Mouse (Mus musculus) megakaryocyte progenitor cell, adult 5-6 weeks (primary cell): ENCODE results near the gene Gpr55. TPM values are rescaled to one million over a fixed set of nuclear protein-coding genes. Genes with fewer than 3 reads are reported as not detected.

Source experiments
- ATAC-seq: replicated peaks from 2 replicates; pipeline ENCODE4 v1.8.0; 2016; ENCODE audit warnings: mild to moderate bottlenecking, moderate TSS enrichment, inconsistent platforms; ENCODE audit not compliant: poor library complexity
- total RNA-seq, 2 experiments: library from RNA; stranded (forward) in 1 of 2; stranded (reverse) in 1 of 2; fragments of 157-497, 149-512 nt in 1 of 2; fragments of 200-1000 nt in 1 of 2; gene quantifications; 2 replicates each; pipeline versions ENCODE4 v1.2.3 to v1.2.4; 2015 to 2017

Gpr55 gene
- total RNA-seq, 2 experiments from 2014 or later: not detected

DNA sequence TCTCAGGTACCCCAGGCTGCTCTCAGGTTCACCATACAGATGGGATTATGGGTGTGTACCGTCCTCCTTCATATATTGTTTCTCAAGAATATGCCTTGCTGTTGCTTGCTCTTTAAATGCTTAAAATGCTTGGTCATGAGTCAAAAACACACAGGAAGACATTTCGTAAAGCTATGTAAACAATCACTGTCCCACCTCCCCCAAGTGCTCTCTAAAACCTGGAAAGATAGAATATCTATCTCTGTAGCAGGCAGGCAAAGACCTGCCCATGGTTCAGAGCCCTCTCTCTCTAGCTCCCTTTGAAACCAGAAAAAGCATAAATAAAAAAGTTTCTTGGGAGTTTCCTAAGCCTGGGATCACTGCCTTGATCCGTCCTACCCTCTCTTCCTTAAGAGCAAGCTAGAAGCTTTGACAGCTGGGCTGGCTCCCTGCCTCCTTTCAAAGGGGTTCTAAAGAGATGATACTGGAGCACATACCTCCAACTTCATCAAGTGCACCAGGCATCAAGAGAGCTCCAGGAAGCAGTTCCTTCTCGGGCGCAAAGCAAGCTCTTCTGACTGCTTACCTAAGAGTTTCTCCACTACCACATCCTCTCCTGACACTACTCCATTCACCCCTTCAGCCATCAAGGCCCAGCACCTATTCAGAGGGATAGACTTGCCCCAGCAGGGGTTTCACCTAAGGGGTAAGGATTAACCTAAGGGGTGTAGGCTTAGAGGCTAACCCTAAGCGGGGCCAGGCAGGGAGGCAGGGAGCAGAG lies 1.5 kb downstream of the Gpr55 start:
- ATAC-seq: no peak

DNA sequence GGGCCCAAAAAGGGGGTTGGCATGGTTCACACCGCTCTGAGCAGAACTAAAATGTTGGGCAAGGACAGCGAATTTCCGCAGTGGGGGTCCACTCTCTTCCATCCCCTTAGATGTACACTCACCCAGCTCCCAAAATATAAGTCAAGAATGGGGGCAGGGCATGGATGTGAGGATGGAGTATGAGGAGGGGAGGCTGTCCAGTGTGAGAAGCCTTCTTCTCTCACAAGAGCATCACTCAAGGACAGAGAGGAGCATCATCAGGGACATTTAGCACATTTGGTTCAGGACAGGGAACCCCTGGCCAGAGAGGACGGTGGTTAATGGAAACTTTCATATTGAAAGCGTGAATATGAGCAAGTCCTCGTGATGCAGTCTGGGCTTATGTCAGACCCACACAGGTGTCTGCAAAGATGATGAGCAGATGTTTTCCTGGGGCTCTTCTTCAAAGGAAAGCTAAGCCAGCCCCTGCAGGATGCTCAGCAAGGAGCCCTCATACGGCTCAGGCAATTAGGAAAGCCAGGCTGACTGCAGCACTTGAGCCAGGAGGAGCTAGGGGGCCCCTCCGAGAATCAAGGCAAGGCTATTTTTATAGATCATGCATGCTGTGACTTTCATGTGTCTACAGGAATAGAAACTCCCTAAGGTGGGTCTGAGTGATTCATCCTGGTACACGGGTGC lies 2.7 kb downstream of the Gpr55 start:
- no peak for ATAC-seq

DNA sequence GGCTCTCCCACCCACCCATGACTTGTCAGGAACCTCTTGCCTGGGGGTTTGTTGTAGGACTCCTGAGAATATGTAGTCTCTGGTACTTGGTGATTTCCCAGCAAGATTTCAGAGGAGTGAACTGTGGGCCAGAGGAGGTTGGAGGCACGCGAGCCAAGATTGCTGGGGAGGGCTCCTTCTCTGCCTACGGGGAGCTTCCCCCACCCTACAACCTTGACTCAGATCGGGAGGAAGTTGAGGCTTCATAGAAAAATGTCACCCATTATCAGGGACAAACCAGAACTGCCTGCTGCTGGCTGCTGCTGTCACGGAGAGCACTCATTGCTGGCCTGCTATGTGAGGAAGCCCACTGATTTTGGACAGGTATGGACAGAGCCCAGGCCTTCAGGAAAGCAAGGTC lies 3.5 kb downstream of the Gpr55 start:
- peak; percentile 24 for ATAC-seq

DNA sequence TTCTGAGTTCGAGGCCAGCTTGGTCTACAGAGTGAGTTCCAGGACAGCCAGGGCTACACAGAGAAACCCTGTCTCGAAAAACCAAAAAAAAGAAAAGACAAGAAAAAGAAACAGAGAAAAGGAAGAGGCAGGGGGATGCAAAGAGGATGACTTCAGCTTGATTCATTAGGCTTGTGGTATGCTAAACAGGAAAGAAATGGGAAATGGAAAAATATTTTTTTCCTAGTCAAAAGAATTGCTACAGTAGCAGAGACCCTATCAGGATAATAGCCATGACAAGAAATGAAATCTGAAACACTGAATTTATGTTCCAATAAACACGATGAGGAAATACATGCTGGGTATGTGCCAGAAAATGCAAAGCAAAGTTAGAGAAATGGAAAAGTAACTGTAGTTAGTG lies 5.7 kb downstream of the Gpr55 start:
- ATAC-seq: no peak

DNA sequence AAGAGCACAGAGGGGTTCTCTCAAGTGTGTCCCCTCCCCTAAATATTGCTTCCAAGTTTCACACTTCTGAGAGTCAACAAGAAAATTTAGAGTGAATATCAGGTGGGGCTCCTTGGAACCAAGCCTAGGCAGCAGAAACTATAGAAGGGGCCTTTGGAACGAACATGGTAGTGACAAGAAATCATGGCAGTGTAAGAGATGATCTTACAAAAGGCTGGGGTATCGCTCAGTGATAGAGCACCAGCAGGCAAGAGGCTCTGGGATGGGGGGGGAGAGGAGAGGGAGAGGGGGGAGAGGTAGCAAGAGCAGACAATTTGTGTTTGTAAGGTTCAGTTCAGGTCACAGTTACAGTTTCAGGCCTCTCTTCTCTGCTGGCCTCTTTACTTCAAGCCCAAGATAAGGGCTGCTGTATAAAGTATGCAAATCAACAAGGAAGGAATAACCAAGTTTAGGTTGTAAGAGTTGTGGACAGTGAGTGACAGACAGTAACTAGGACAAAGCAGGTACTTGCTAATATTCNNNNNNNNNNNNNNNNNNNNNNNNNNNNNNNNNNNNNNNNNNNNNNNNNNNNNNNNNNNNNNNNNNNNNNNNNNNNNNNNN lies 11.6 kb downstream of the Gpr55 start:
- ATAC-seq: no peak

DNA sequence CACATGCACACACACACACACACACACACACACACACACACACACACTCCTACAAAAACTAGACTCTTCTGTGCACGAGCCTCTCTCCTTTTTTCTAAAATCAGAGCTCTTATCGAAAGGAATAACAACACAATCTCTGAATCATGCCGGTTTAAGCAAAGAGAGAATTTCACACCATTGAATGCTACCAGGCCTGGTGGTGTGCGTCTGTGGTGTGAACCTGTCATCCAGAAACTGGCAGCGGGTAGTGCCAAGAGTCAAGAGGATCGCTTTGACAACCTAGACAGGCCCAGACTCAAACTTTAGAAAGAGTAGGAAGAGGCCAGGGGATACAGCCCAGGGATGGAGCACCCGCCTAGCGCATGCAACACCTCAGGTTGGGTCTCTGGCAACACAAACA lies 18.5 kb downstream of the Gpr55 start:
- ATAC-seq: no peak

DNA sequence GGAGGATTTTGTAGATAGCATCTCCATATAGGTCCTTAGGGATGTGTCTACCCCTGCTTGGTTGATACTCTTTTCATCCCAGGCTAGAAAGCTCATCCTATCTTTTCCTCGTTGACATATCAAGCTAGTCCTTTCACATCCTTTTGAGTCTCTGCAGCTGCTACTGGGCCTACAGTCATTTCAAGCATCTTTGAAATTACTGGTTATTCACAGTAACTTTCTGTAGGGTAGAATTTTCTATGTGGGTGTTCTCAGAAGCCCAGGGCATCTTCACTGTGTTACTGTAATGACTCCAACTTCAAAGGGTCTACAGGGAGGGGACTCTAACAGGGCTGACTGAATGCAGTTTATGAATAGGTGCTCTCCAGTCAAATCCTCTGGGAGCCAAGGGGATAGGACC lies 23.5 kb downstream of the Gpr55 start:
- ATAC-seq: no peak

DNA sequence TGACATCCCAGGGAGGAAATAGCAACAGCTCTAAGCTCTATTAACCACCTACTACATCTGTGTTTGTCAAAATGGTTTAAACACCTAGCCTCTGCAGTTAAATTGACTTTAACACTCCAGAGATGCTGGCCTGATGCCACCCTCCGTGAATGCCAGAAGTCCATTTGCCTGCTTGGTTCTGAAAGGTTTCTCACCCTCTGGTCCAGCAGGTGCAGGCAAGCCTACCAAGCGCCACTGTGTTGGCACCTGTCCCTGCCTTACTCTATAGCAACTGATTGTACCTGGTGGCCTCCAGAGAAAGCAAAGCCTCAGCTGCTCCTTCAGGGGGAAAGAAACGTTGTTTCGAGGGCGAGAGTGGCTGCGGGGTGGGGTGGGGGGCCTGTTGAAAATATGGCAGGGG lies 24.5 kb downstream of the Gpr55 start:
- no peak for ATAC-seq

DNA sequence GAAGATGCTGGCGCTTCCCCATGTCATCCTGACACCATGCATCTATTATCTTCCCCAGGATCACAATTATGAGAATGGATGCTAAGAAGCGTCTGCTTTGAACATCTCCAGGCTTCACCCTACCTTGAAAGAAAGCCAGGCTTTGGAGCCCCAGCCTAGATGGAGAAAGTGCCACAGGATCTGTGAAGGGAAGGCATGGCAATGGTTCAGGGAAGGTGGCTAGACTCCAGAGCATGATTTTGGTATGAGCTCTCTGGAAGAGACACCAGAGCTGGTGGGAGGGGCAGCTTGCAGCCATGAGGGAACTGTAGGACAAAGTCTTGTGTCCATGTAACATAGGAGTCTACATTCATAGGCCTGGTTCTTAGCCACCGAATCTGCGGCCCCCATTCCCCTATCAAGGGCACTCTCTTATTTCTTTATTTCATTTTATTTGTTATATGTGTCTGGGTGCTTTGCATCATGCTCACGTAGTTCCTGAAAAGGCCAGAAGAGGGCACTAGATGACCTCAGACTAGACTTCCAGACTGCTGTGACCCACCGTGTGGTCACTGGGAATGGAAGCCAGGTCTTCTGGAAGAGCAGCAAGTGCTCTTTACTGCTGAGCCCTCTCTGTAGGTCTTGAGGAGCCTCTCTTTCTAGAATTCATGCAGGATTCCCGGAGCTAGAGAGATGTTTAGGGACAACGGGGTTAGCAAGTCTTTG lies 25.5 kb downstream of the Gpr55 start:
- peak; percentile 95 for ATAC-seq

DNA sequence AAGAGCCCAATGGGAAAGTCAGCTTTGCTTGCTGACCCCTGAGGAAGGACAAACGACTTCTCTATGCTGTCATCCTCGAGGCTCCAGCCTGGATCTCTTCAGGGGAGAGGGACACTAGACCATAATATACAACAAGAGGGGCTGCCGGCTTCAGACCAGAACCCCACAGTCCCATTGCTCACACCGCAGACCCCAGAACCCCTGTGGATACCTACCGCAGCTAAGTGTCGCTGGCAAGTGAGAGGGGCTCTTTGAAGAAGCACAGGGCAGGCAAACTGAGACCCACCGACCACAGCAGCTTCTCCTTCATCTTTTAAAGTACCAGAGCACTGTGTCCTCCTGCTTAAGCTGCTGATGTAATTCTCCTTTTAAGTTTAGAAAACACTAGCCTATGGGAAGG lies 26.2 kb downstream of the Gpr55 start:
- ATAC-seq: no peak

DNA sequence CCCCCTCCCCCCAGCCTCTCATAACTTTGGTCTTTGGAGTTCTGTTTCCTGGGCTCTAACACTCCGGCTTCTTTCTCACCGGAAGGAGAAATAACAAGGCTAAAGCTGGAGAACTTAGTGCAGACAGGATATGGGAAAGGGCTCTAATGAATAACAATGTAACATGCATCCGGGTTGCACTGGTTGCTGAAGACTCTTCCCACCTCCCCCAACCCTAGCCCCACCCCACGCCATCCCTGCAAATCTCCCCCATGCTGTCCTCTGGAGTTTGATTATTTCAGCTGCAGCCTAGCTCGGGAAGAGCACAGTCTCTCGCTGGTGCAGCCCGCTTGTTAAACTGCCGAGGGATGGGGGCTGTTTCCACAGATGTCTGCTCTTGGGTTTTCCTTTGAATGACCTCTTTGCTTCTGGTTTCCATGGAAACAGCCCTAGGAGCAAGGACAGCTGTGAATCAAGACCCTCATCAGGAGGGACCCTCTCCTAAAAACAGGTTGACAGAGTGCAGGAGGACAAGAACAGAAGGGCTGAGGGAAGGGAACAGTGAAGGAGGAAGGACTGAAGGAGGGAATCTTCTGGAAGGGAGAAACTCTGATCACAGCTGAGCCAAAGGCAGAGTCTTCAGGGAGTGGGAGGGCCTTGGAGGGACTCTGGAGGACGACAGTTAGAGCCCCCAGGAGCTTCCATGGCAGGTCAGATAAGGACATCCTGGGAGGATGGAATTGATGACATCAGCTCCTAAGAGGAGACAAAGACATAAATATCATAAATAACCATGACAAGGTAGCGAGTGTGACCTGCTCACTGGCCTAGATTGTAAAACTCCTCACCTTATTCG lies 27.0 kb downstream of the Gpr55 start:
- no peak for ATAC-seq

DNA sequence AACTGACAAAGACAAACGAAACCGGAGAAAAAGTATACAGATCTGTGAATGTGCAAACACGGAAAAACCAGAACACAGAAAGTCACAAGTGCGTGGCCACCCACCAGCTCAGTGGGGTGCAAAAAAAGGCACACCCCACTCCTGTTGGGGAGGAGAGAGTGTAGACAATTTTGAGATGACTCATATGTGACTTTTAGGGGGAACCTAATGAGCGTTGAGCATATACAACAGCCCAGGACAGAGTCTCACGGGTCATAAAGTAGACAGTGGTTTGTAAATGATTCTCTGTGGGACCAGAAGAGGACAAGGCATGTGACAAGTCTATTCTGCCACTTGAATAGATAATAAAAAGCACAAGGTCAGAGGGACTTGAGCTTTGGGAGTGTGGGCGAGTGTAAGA lies 27.6 kb downstream of the Gpr55 start:
- no peak for ATAC-seq

DNA sequence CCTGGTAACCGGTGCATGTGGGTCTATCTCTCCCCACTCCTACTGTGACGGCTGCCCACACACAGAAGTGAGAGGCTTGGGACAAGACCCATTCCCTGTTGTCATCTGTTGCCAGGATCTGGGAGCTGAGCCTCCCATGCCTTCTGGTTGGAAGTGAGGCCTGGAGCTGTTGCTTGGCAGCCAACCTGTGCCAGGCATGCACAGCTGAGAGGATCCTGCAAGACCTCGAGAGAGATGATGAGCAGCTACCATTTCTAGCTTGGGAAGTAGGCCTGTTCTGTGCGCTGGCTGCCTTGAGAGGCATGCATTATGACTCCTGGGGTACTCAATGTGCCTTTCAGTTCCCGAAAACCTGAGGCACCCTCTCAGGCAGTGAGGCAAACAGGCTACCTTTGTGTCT lies 29.6 kb downstream of the Gpr55 start:
- no peak for ATAC-seq

DNA sequence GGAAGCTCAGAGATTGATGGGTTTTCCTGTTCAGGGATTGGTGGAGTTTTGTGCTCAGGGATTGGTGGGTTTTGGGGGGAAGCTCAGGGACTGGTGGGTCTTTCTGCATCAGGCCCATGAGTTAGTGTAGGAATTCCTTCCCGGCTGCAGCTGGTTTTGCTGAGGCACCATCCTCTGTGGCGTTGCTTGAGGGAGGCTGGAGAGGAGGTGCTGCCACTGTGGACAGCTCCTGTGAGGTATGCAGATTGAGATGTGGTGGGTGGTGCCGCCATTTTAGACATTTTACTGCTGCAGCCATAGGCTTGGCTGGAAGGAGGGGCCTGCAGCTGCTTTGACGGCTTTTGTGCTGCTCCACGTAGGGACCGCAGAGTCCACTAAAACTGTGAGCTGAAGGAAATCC lies 31.4 kb downstream of the Gpr55 start:
- no peak for ATAC-seq

DNA sequence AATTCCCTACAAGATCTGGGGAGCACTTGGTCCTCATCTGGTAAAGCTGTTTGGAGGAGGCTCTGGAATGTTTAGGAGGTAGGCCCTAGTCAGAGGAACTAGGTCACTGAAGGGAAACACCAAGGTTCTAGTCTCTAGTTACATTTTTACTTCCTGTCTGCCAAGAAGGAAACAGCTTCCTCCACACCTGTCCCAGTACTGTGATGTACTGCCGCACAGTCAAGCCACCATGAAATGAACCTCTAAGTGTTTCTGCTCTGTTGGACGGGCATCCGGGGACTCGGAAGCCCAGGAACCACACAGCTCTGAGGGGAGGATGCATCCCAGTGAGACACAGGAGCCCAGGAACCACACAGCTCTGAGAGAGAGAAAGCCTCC lies 32.1 kb downstream of the Gpr55 start:
- no peak for ATAC-seq

DNA sequence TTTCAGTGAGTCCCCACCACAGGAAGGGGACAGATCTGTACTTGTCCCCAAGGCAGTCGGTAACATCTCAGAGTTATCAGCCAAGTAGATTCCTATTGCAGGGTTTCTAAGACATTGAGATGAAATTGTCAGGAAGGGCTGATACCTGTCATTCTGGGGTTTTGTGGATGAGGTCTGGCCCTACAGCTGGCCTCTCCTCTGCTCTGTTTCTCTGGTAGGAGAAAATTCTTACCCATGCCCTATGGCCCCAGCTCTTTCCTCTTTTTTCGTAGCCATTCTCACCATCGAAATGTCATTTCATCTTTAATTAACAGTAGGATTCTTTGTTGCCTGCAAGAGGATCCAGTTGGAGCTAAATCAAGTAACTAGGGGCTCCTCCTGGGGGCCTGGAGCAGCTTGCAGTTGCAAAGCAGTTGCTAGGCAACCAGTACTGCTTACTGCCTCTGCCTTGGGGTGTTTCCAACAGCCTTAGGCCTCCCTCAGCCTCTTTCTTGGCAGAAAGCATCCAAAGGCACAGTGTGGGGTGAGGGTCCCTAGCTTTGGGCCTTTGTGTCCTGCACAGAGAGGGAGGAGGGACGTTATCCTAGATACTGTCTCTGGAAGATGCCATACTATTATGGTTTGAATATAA lies 32.6 kb downstream of the Gpr55 start, which contains the start of gene 4933407L21Rik:
TSS of gene 4933407L21Rik (plus strand) at position 427 of the 631 bp plus-strand sequence.
- no peak for ATAC-seq

DNA sequence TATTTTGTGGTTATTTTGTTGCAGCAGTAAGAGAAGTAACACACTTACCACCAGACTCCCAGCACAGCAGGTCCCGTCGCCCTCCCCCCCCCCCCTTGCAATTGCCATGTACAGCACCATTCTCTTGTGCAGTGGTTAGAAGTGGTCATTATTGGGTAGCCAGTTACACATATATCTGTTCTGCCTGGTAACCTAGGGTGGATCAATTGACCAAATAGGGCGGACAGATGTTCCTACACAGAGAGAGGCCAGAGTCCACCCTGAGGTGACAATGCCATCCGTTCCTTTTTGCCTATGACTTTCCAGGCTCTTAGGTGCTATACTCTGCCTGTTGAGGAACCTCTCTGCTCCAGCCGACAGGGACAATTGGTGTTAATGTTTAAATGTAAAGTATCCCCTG lies 35.6 kb downstream of the Gpr55 start:
- no peak for ATAC-seq

DNA sequence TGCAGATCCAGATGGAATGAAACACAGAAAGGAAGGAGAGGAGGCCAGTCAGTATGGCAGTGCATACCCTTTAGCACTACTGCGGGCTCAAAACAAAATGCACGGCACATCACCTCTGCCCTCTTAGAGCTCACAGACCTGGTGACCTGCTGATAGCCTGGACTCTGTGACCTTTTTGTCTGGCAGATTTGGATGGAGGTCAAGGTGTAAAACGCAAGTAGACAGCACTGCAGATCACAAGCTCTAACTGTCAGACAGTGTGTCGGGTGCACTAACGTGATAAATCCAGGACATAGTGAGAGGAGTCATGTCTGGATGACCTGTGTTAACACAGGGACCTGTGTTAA lies 38.0 kb downstream of the Gpr55 start:
- no peak for ATAC-seq

DNA sequence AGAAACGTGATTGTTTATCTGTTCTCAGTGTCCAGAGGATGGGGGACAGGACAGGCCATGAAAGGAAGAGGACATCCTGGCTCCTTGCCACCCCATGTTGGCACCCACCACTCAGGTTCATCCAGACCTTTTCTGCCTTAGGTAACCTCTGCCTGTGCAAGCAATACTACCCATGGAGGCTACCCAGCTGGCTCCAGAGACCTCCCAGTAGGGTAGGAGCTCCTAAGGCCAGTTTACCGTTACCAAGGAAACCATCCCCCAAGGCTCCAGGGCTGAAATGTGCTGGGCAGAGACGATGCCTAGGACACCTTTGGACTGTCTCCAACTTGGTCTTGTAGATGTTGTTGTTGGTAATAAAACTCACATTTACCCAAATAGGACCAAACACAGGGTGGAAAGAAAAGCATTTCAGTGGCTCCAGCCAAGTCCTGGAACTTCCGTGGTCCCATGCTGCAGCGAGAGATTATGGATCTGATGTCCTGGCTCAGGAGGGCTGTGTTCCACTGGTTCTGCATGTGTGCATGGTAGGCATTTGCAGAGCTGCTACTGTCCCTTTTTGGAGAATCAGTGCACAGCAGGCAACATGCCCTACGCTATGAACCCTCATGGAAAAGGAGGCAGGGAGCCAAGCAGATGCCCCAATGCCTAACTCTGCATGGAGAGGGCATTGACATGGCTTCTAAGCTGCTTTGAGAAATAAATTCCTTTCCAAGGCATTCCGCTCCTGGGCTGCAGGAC lies 38.5 kb downstream of the Gpr55 start:
- ATAC-seq: no peak

DNA sequence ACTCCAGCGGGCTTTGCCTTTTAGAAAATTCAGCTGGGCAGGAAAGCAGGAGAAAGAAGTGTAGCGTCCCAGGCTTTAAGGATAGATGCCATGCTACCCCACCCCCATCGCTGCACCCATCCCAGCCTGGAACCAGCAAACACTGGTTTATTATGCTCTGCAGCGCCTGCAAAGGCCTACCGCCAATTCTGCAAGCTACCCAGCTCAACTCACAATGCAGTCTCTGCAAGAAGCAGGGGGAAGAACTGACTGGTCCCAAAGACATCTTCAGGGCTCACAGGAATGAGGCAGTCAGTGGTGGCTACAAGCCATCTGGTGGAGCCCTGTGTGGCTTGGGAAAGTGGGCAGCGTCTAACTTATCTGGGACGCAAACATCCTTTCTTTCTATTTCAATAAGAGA lies 39.1 kb downstream of the Gpr55 start:
- no peak for ATAC-seq
